Mouse (Mus musculus) heart, adult 9 months (tissue): ENCODE results near the gene Eml1.

Source experiments
- DNase-seq, 2 experiments: peaks; one replicate each; pipeline ENCODE4 v3.0.0; 2022; ENCODE audit warnings: low spot score in 2 of 2

The Eml1 gene

DNA sequence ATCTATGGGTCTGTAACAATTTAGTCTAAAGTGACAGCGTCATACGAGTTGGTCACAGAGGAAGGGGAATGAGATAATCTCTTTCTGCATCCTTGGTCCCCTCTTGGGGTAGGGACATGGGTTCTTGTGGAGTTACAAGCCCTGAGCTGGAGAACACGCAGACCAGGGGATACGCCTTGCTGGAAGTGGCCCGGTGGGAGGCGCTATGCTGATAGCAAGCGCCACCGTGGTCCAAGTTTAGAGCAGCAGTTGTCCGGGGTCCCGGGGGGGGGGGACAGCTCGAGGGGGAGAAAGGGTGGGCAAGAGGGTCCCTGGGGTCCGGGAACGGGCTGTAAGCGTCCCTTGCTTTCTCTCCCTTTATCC lies 51.7 kb downstream of the Eml1 start:
- peak in 1 of 2 experiments; percentile 44 for DNase-seq

- DNase-seq: peak; percentile 88 to 91
These were observed 52.3 kb downstream of the Eml1 start for GRCm38 (mm10) chr12:108422858-108423631.

- DNase-seq: no peak
These were observed 60.2 kb downstream of the Eml1 start for GRCm38 (mm10) chr12:108430964-108431363.

GRCm38 (mm10) chr12:108431714-108432113 lies 61.0 kb downstream of the Eml1 start:
- no peak for DNase-seq

DNA sequence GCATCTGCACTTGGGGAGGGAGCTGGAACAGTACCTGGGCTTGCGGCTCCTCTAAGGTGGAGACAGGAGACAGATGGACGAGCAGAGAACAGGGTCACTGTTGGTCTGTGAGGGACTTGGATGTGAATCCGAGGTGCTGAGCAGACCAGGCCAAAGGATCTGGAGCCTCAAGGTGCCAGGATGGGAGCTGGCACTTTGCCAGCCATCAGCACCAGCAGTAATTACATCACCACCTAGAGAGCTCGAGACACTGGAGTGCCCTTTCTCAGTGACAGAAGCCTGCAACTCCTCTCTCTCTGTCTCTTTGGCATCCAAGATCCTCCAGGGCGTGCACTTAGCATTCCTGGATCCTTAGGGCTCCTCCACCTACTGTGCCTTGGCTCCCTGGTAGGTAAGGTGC lies 61.8 kb downstream of the Eml1 start:
- DNase-seq: no peak

- no peak for DNase-seq
These were observed 62.3 kb downstream of the Eml1 start for GRCm38 (mm10) chr12:108433030-108433429.

DNA sequence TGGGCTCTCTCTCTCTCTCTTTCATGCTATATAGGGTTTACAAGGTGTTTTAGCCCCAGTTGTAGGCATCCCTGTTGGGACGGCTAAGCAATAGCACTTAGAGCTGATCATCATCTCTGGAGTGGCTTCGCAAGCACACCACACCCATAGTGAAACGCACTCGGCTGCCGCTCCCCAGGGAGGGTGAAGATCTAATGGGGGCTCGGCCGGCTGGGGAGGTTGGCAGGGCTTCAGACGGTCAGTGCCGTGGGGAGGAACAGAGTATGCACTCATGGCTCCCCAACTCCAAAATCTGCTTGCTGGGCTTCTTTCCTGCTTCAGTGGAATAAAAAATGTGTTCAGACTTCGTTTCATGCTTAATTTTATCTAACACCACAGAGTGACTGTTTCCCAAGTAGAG lies 62.7 kb downstream of the Eml1 start:
- peak in 1 of 2 experiments; percentile 11 for DNase-seq

DNA sequence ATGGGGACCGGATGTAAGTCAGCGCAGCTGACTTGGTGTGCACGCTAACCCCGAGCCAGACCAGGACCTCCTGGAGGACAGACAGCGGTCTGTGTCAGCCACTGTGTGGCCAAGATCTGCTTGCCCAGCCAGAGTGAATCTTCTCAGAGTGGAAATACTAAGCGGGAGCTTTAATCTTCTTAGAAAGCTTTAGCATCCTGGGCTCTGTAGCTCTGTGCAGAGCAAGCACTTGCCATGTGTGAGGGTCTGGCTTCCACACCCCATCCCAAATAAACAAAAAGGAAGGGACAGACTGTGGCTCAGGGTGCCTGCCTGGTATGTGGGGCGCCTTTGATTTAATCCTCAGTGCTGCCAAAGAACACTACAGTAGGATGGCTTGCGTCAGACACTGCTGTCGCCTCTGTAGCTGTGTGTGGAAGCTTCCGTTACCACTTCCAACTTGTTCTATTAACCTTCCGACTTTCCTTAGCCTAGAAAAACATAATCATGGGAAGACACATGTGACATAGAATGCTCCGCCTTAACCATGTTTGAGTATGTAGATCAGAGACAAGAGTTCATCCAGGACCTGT lies 64.8 kb downstream of the Eml1 start:
- no peak for DNase-seq

- peak; percentile 54 to 71 for DNase-seq
These were observed 65.5 kb downstream of the Eml1 start for GRCm38 (mm10) chr12:108436029-108436923.

DNA sequence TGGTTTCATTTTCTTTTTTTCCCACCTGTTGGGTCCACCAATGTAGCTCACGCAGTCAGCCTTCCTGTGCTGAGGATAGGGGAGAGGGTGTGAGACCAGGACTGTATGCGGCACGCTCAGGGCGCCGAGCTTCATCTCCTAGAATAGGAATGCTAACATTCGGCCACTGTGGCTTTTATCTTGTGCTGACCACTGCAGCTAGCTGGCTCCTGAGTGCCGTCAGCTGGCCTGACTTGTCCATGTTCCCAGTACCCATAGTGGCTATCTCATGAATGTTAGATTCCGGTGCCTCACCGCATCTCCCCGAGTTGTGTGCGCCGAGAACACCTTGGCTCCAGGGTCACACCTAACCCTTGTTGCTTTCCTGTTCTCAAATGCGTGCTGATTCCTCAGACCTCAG lies 66.7 kb downstream of the Eml1 start:
- DNase-seq: peak in 1 of 2 experiments; percentile 13

DNA sequence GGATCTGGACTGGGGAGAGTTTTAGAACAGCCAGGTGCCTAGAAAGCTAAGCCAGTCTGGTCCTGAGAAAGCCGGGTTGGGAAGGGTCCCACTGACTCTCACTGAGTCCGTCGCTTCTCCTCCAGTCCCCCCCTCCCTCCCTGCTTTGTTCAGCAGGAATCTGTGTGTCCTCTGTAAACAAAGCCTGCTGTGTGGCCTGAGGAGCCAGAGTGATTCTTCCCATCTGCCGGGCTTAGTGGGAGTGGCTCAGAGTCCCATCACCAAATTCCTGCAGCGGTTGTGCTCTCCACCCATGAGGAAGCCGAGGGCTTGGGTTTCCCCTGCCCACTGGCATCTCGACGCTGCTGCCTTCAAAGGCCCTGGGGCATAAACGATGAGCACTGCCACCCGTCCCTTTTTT lies 72.5 kb downstream of the Eml1 start:
- no peak for DNase-seq

DNA sequence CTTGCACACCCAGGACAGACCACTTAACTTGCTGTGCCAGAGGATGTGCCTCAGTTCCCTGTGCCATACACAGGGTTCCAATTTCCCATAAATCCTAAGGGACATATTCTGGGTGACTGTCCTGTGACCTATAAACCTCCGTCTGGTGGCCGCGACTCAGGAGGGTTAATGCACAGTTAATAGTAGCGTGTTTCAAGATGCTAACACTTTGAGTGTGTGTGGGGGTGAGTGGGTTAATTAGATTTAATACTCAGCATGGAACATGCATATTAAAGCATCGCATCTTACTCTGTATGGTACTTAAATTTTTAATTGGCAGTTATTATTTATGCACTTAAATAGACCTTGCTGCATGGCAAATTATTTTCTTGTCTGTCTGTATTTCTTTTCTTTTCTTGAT lies 73.0 kb downstream of the Eml1 start:
- DNase-seq: no peak

DNA sequence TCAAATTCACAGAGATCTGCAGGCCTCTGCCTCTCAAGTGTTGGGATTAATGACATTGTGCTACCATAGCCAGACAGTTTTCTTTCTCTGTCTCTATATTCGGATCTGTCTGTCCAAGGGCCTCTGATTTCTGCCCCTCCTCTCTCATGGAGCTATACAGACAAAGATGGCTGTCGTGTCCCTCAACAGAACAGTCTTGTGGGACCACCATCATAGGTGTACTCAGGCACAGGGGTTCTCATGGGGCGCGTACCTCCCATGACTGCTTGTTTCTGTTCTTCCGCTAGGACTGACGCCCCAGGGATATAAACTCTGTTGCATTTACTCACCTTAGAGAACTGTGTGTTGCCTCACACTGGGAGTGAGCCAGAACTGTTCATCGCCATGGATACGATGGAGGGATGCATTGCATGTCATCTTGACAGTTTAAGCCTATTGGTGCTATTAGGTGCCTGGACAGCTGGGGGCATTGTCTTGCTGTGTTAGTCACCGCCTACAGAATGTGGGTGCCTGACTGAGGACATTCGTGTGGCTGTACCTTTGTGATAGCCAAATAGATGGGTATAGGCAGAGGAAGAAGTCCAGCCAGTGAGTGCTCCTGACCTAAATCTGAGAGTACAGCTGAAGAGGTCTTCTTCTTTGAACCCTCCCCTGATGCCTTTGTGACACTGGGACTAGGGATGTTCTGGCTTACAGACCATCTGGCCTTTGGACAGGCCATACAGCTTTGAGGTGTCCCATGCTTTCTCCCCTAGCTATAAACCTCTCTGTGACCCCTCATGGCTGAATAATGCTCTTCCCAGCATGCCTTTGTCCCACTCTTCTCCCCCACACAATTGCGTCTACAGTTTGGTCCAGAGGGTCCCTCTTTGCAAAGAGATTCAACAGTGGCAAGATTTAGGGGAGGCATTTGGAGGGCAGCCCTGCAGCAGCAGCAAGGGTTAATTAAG lies 73.7 kb downstream of the Eml1 start:
- DNase-seq: no peak

DNA sequence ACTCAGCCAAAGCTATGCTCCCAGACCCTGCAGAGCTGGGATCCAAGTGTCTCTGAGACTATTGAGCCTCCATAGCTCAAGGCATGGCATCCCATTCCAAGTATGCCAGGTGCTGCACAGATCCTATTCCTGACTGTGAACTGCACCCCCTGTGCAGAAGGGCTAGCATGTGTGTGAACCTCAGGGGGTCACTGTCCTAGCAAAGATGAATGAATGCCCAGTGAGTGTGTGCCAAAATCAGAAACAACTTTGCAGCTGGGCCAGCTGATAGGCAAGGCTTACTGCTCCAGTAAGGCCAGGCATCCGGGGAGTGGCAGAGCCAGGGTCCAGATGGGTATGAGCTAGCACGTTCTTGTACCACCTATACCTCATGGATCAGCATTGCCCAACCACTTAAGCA lies 76.0 kb downstream of the Eml1 start:
- no peak for DNase-seq

DNA sequence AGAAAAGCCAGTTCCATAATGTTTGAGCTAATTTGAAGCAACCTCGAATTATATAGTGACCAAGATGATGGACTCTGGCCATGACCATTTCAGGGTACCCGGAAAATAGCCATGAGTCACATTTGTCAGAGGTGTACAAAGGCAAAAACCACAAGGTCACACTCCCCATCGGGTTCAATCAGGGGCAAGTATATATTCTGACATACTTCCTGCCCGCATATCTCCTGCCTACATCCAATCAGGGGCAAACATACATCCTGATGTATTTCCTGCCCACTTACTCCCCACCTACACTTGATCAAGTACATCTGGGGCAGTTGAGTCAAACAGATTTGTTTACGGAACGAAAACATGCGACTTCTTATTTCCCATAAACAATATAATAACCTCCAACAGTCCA lies 77.6 kb downstream of the Eml1 start:
- no peak for DNase-seq

DNA sequence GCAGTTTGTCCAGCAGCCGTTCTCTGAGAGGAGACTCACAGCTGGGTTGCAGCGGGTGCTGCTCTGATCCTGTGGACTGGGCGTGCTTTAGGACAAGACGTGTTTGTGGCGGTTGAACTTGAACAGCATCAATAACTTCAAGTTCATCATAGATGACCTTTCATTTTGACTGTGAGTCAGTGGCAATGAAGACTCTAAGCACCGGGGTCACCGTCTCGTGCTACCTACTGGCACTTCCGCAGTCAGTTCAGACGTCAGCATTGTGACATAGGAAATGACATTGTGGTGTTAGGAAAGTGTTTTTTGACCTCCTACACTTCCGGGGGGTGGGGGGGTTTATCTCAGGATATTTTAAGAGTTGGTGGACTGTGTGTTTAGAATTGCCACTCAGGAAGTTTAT lies 79.2 kb downstream of the Eml1 start:
- no peak for DNase-seq

DNA sequence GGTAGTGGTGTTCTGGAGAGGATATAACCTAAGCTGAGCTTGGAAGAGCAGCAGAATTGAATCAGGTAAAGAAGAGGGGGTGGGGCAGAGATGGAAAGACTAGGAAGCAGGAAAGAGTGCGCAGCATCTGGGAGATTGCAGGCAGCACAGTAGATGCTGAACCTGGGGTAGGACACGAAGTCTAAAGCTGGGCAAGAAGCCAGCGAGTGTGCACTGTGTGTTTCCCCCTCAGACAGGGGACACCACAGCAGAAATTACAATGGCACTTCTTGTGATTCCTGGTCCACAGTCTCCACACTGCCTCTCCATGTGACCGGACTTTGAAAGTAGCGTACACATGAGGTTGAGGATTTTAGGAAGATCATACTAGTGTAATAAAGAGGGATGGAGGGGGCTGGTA lies 79.8 kb downstream of the Eml1 start:
- no peak for DNase-seq

DNA sequence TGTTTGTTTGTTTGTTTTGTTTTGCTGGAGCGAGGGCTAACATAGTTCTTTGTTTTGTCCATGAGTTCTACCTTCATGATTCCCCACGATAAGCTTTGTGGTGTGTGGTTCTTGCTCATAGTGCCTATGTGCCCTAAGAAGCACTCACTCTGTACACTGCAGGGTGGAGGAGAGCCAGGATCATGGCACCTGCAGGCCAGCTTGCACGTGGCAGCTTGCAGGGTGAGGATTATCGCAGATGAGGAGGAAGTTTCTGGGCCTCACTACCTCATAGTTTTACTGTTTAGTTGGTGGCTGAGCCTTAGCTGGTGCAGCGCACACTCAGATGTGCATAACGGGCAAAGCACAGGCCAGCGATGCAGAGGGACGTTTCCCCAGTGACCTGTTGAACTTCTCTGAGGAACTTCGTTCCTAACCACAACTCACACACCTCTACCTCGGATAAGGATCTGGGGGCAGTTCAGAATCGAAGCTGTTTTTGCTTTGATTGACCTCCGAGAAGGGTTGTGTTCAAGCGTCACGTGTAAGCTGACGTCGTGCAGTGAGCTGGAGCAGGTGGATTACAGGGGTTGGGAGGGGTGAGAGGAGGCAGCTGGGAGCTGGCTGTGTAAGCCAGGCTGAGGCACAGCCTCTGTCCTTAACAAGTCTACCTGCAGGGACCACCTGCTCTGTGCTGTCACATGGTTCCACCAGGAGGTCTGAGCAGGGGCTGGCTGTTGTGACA lies 81.6 kb downstream of the Eml1 start:
- DNase-seq: no peak

GRCm38 (mm10) chr12:108453561-108454044 lies 82.8 kb downstream of the Eml1 start:
- DNase-seq: no peak

DNA sequence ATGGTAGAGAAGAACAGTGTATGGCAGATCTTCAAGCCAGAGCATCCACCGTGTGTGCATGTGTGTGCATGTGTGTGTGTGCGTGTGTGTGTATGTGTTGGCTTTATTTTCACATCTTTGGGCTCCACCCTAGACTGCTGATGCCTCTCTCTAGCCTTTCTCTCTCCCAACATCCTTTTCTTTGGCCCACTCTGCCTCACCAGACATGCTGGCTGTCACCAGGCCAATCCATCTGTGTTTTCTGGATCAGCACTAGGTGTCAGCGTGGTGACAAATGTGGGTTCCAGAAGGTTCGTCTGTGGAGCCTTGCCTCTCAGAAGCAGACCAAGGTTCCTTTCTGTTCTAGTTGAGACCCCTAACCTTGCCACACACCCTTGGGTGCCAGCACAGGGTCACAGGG lies 84.2 kb downstream of the Eml1 start:
- peak in 1 of 2 experiments; percentile 28 for DNase-seq

DNA sequence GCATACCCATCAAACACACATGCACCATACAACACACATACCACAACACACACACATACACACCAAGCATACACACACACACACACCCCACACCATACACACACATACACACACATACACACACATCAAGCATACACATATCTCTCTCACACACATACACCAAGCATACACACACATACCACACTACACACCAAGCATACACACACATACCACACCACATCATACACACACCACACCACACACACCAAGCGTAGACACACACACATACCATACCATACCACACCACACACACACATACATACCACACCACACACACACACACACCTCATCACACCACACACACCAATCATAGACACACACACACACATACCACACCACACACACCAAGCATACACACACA lies 102.1 kb downstream of the Eml1 start:
- no peak for DNase-seq
